Comparison of ENCODE assay signal across 14 mouse cellular contexts in the genomic region with DNA sequence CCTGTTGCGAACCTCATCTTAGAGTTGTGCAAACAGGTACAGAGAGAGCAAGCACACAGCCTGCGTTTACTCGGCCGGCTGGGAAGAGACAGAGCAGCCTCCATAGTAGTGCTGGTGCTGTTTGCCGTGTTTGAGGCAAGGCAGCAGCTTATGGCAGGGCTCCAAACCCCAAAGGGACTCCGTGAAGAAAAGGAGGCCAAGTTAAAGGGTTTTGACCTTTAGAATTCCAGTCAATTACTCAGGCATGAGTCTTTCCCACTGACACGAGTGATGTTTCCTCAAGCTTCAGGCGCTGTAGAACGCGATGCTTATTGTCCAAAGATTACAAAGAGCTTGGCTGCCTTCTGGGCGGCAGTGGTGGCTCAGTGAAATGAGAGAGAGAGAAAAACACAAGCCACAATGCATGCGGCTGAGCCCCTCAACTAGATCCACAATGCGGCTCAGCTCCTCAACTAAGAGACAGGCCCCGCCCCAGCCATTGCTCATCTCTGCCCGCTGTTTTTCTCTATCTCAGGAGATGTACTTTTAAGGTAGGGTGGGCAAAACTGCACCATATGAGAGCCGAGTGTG. TPM values are rescaled to one million over a fixed set of nuclear protein-coding genes. Genes with fewer than 3 reads are reported as not detected.
DNase-seq lines count a peak whose midpoint lies in the region; ATAC-seq lines count a peak whose summit lies in the region.
"Had no signal": no experiment of that assay in that cellular context is flagged by ENCODE, and none has a peak within 500 bp of the region (broad histone marks: within the 10 kb centered on the region; RNA-seq: fewer than 3 reads in every experiment).

No protein-coding gene starts in this region.

- ATAC-seq in cerebellum, adult (ENCODE audit: insufficient number of reproducible peaks, low FRiP score, low TSS enrichment): no peak
- no peak for ATAC-seq in hindbrain, embryonic 12.5 days (ENCODE audit: low FRiP score)

- peak overlapping the region; percentile 60 for H3K27ac ChIP-seq in hindbrain, embryonic 10.5 days
- no peak overlapping the region for H3K27ac ChIP-seq in hindbrain, embryonic 12.5 days
- H3K27ac ChIP-seq: heart, embryonic 15.5 days; limb, embryonic 12.5 days had no signal

- H3K9me3 ChIP-seq in hindbrain, embryonic 10.5 days: peaks cover 4% of the 10 kb centered on the region; the same call in 1 of the 2 replicates
- no peaks in the 10 kb centered on the region for H3K9me3 ChIP-seq in hindbrain, embryonic 12.5 days (replicated peaks)
- H3K9me3 ChIP-seq: heart, embryonic 15.5 days had no signal

- H3K27me3 ChIP-seq in hindbrain, embryonic 10.5 days (ENCODE audit: insufficient read depth, poor library complexity, severe bottlenecking): 0 out of 2 replicates have a peak, but pooled peaks cover 2% of the 10 kb centered on the region
- no peaks in the 10 kb centered on the region for H3K27me3 ChIP-seq in hindbrain, embryonic 12.5 days

- no peak overlapping the region for H3K4me2 ChIP-seq in hindbrain, embryonic 12.5 days (replicated peaks)
- H3K4me2 ChIP-seq: heart, embryonic 15.5 days; limb, embryonic 12.5 days had no signal

- H3K9ac ChIP-seq in hindbrain, embryonic 12.5 days: no peak overlapping the region
- H3K9ac ChIP-seq: heart, embryonic 15.5 days; limb, embryonic 12.5 days had no signal

- WGBS in hindbrain, embryonic 10.5 days: 52% methylated on average over 16 of the region's 16 CpGs
- WGBS in hindbrain, embryonic 12.5 days: 43% methylated on average over 16 of the region's 16 CpGs

- peaks cover 12% of the 10 kb centered on the region for H3K4me1 ChIP-seq in hindbrain, embryonic 10.5 days (replicated peaks)
- peaks cover 4% of the 10 kb centered on the region; the same call in 1 of the 2 replicates for H3K4me1 ChIP-seq in hindbrain, embryonic 12.5 days
- H3K4me1 ChIP-seq: heart, embryonic 15.5 days; limb, embryonic 12.5 days had no signal

- H3K4me3 ChIP-seq in hindbrain, embryonic 10.5 days: no peak overlapping the region
- H3K4me3 ChIP-seq in hindbrain, embryonic 12.5 days: no peak overlapping the region
- H3K4me3 ChIP-seq: heart, embryonic 15.5 days; limb, embryonic 12.5 days had no signal

- H3K36me3 ChIP-seq in hindbrain, embryonic 10.5 days: no peaks in the 10 kb centered on the region
- no peaks in the 10 kb centered on the region for H3K36me3 ChIP-seq in hindbrain, embryonic 12.5 days
- H3K36me3 ChIP-seq: heart, embryonic 15.5 days; limb, embryonic 12.5 days had no signal

- peak; percentile 47 to 51 for DNase-seq in cerebellum, postnatal 10 days
- peak; percentile 6 for DNase-seq in hindbrain, embryonic 10.5 days (ENCODE audit: low spot score)
- DNase-seq in adrenal gland, postnatal 36 days: peak; percentile 6 to 43
- peak; percentile 50 to 58 for DNase-seq in kidney, postnatal 25 days
- DNase-seq in left cerebral cortex, adult 9 months (ENCODE audit: low spot score in 2 of 2): no peak
- DNase-seq in urinary bladder, postnatal 10 days (ENCODE audit: low spot score): no peak
- DNase-seq: cerebellum, adult 18-20 months; right cerebral cortex, postnatal 14 days had no signal

RNA-seq across cellular contexts. Expression of a gene that starts 5.1 kb away (rescaled TPM):
- not detected in 2 replicates for polyA plus RNA-seq in hindbrain, embryonic 10.5 days (2016; fragmentation: Nextera tagmentation; extraction: Ambion mirVana)
- not detected in 2 replicates for polyA plus RNA-seq in hindbrain, embryonic 12.5 days (2016; fragmentation: Nextera tagmentation; extraction: Ambion mirVana)
- not detected for total RNA-seq in adrenal gland, postnatal 36 days (2021)
- polyA plus RNA-seq: heart, embryonic 15.5 days; limb, embryonic 12.5 days; lung, embryonic 16.5 days; stomach, embryonic 16.5 days had no signal

RNA-seq across cellular contexts. Expression of a gene that starts 10.9 kb away (rescaled TPM):
- not detected in 2 replicates for polyA plus RNA-seq in hindbrain, embryonic 10.5 days (2016; fragmentation: Nextera tagmentation; extraction: Ambion mirVana)
- not detected in 2 replicates for polyA plus RNA-seq in hindbrain, embryonic 12.5 days (2016; fragmentation: Nextera tagmentation; extraction: Ambion mirVana)
- total RNA-seq in adrenal gland, postnatal 36 days (2021): not detected
- polyA plus RNA-seq: heart, embryonic 15.5 days; limb, embryonic 12.5 days; lung, embryonic 16.5 days had no signal

RNA-seq across cellular contexts. Expression of a gene that starts 14.8 kb away (rescaled TPM):
- polyA plus RNA-seq in hindbrain, embryonic 10.5 days (2016; fragmentation: Nextera tagmentation; extraction: Ambion mirVana): not detected in 2 replicates
- polyA plus RNA-seq in hindbrain, embryonic 12.5 days (2016; fragmentation: Nextera tagmentation; extraction: Ambion mirVana): not detected in 2 replicates
- total RNA-seq in adrenal gland, postnatal 36 days (2021): not detected
- polyA plus RNA-seq: heart, embryonic 15.5 days; limb, embryonic 12.5 days; lung, embryonic 16.5 days; stomach, embryonic 16.5 days had no signal

RNA-seq across cellular contexts. Expression of a gene that starts 19.8 kb away (rescaled TPM):
- 0.10 TPM in 1 of 2 replicates, not detected in the other for polyA plus RNA-seq in hindbrain, embryonic 10.5 days (2016; fragmentation: Nextera tagmentation; extraction: Ambion mirVana)
- polyA plus RNA-seq in hindbrain, embryonic 12.5 days (2016; fragmentation: Nextera tagmentation; extraction: Ambion mirVana): 0.39 and 0.48 TPM in 2 replicates
- total RNA-seq in adrenal gland, postnatal 36 days (2021): not detected
- polyA plus RNA-seq: heart, embryonic 15.5 days had no signal

RNA-seq across cellular contexts. Expression of a gene that starts 32.9 kb away (rescaled TPM):
- not detected in 2 replicates for polyA plus RNA-seq in hindbrain, embryonic 10.5 days (2016; fragmentation: Nextera tagmentation; extraction: Ambion mirVana)
- not detected in 2 replicates for polyA plus RNA-seq in hindbrain, embryonic 12.5 days (2016; fragmentation: Nextera tagmentation; extraction: Ambion mirVana)
- not detected for total RNA-seq in adrenal gland, postnatal 36 days (2021)
- polyA plus RNA-seq: heart, embryonic 15.5 days; limb, embryonic 12.5 days; lung, embryonic 16.5 days; stomach, embryonic 16.5 days had no signal

Comparison
In these comparisons a context has a peak if more than half of its experiments do, and no peak if none do; other contexts are left out.
1. DNase-seq: peak in cerebellum, postnatal 10 days (2 of 2), hindbrain, embryonic 10.5 days (single experiment), adrenal gland, postnatal 36 days (2 of 2) and kidney, postnatal 25 days (2 of 2); none in left cerebral cortex, adult 9 months (0 of 2) and urinary bladder, postnatal 10 days (single experiment).